9 mouse cellular contexts compared by ENCODE assay signal in genomic region chr9:66061656-66062055, GRCm38 (mm10). TPM values are rescaled to one million over a fixed set of nuclear protein-coding genes. Genes with fewer than 3 reads are reported as not detected.
A peak's percentile ranks its signal among the peaks of the same experiment; 100 is the strongest.
DNase-seq lines count a peak whose midpoint lies in the region; ATAC-seq and TF ChIP-seq lines count a peak whose summit lies in the region.
"Had no signal": no experiment of that assay in that cellular context is flagged by ENCODE, and none has a peak within 500 bp of the region (broad histone marks: within the 10 kb centered on the region; RNA-seq: fewer than 3 reads in every experiment).

No protein-coding gene starts in this region.

- H3K4me1 ChIP-seq in heart, embryonic 10.5 days, result peaks cover 23% of the 10 kb centered on the region
- peaks cover 0 to 3% of the 10 kb centered on the region in 2 experiments; a peak in 2 of 4 replicates for H3K4me1 ChIP-seq in ES-E14 (ENCODE audit: control insufficient read depth in 2 of 2, insufficient read depth in 2 of 2, low read length in 2 of 2, poor library complexity in 1 of 2)
- H3K4me1 ChIP-seq in forebrain, embryonic 16.5 days (replicated peaks; ENCODE audit: control insufficient read depth, insufficient read depth, low read length), result peaks cover 17% of the 10 kb centered on the region
- H3K4me1 ChIP-seq in liver, embryonic 14.5 days (replicated peaks; ENCODE audit: control insufficient read depth in 2 of 2, insufficient read depth in 2 of 2, low read length in 1 of 2), result peaks cover 11 to 14% of the 10 kb centered on the region in 2 experiments

- WGBS in heart, embryonic 10.5 days, result 100% methylated on average over 3 of the region's 3 CpGs
- 44% methylated on average over 3 of the region's 3 CpGs for WGBS in forebrain, embryonic 16.5 days
- 94% methylated on average over 3 of the region's 3 CpGs for WGBS in liver, embryonic 14.5 days (ENCODE audit: insufficient replicate concordance)

- peak overlapping the region; percentile 93 for H3K27ac ChIP-seq in heart, embryonic 10.5 days
- H3K27ac ChIP-seq in ES-E14 (ENCODE audit: insufficient read depth, low read depth, low read length, poor library complexity, severe bottlenecking), result no peak overlapping the region
- H3K27ac ChIP-seq in forebrain, embryonic 16.5 days (ENCODE audit: low read length), result peak overlapping the region; percentile 11; the same call in 1 of the 2 replicates
- H3K27ac ChIP-seq in liver, embryonic 14.5 days, result peak overlapping the region; percentile 26; the same call in 1 of the 2 replicates

- DNase-seq in heart, embryonic 10.5 days (ENCODE audit: low spot score), result no peak
- no peak for DNase-seq in heart, adult 8-10 months (ENCODE audit: low spot score)
- DNase-seq in ES-E14 (ENCODE audit: low read depth, low spot score), result no peak
- no peak for DNase-seq in liver, embryonic 14.5 days (ENCODE audit: low read depth in 3 of 3, low spot score in 3 of 3)
- no peak for DNase-seq in layer of hippocampus, postnatal 36 days
- no peak for DNase-seq in gastrocnemius, postnatal 25 days
- no peak for DNase-seq in T-cell, adult 2 months (ENCODE audit: low spot score)
- DNase-seq: gastrocnemius, adult 2 months had no signal

- peak overlapping the region; percentile 93; the same call in 1 of the 2 replicates for H3K9ac ChIP-seq in ES-E14 (ENCODE audit: insufficient read depth, low read depth, low read length, poor library complexity, severe bottlenecking)
- no peak overlapping the region for H3K9ac ChIP-seq in forebrain, embryonic 16.5 days (replicated peaks; ENCODE audit: low read depth, low read length)
- H3K9ac ChIP-seq in liver, embryonic 14.5 days (replicated peaks), result peak overlapping the region; percentile 73

- H3K9me3 ChIP-seq in heart, embryonic 10.5 days, result no peaks in the 10 kb centered on the region
- no peaks in the 10 kb centered on the region for H3K9me3 ChIP-seq in ES-E14 (ENCODE audit: control insufficient read depth, insufficient read depth, low read depth, low read length)
- no peaks in the 10 kb centered on the region for H3K9me3 ChIP-seq in forebrain, embryonic 16.5 days (ENCODE audit: control insufficient read depth, low read length)
- no peaks in the 10 kb centered on the region for H3K9me3 ChIP-seq in liver, embryonic 14.5 days (ENCODE audit: control insufficient read depth, low read length)

- peaks cover 3% of the 10 kb centered on the region; the same call in 1 of the 2 replicates for H3K27me3 ChIP-seq in heart, embryonic 10.5 days (ENCODE audit: insufficient read depth, poor library complexity, severe bottlenecking)
- H3K27me3 ChIP-seq in forebrain, embryonic 16.5 days (replicated peaks; ENCODE audit: control insufficient read depth, insufficient read depth, low read length), result no peaks in the 10 kb centered on the region
- H3K27me3 ChIP-seq in liver, embryonic 14.5 days (ENCODE audit: control insufficient read depth, insufficient read depth, low read length), result no peaks in the 10 kb centered on the region

- no peak for TF ChIP-seq EP300 in liver, embryonic 14.5 days (IDR thresholded peaks at IDR 0.05; ENCODE audit: low read depth)

- TF ChIP-seq CTCF in liver, embryonic 14.5 days (IDR thresholded peaks at IDR 0.05; ENCODE audit: low read depth), result no peak

- peak overlapping the region; percentile 86 for H3K4me2 ChIP-seq in forebrain, embryonic 16.5 days (ENCODE audit: low read length)
- H3K4me2 ChIP-seq in liver, embryonic 14.5 days (ENCODE audit: low read depth), result peak overlapping the region; percentile 83

- ATAC-seq in forebrain, embryonic 16.5 days, result no peak
- no peak for ATAC-seq in liver, embryonic 14.5 days (ENCODE audit: insufficient read depth)

- H3K36me3 ChIP-seq in heart, embryonic 10.5 days, result peaks cover 44% of the 10 kb centered on the region
- peaks cover 40% of the 10 kb centered on the region for H3K36me3 ChIP-seq in ES-E14 (ENCODE audit: control insufficient read depth, insufficient read depth, low read length, poor library complexity, severe bottlenecking)
- H3K36me3 ChIP-seq in forebrain, embryonic 16.5 days (ENCODE audit: control insufficient read depth, insufficient read depth), result peaks cover 21% of the 10 kb centered on the region
- H3K36me3 ChIP-seq in liver, embryonic 14.5 days (replicated peaks; ENCODE audit: control insufficient read depth, insufficient read depth, low read depth), result peaks cover 42% of the 10 kb centered on the region

- peak overlapping the region; percentile 85 for H3K4me3 ChIP-seq in heart, embryonic 10.5 days
- no peak overlapping the region for H3K4me3 ChIP-seq in ES-E14 (ENCODE audit: insufficient read depth in 1 of 2, low read depth in 1 of 2, low read length in 2 of 2, poor library complexity in 1 of 2, severe bottlenecking in 1 of 2)
- 0 out of 2 replicates have a peak overlapping the region, but pooled peaks have one; percentile 0 for H3K4me3 ChIP-seq in forebrain, embryonic 16.5 days (replicated peaks; ENCODE audit: low read length)
- peak overlapping the region; percentile 89 to 90; a peak in 3 of 4 replicates for H3K4me3 ChIP-seq in liver, embryonic 14.5 days (ENCODE audit: insufficient read depth in 1 of 2, low read depth in 2 of 2, low read length in 2 of 2)

- in situ Hi-C loops in ES-E14 (cut with MboI; ENCODE audit: low sequenced_read_pairs in 2 of 2, unreplicated experiment in 2 of 2), result no loop called here

TF ChIP-seq in ES-E14, 5 proteins besides CTCF, POLR2A, EP300 and RAD21:
- no peak for TF ChIP-seq CHD2 (IDR thresholded peaks at IDR 0.05; ENCODE audit: low read depth, low read length)
- TF ChIP-seq HCFC1 (IDR thresholded peaks at IDR 0.05; ENCODE audit: borderline replicate concordance, insufficient read depth, low read length), result no peak
- no peak for TF ChIP-seq ZNF384 (IDR thresholded peaks at IDR 0.05; ENCODE audit: low read depth, low read length)
- no peak for TF ChIP-seq MAFK (IDR thresholded peaks at IDR 0.05; ENCODE audit: insufficient read depth, low read depth, low read length)
- no peak for TF ChIP-seq ZC3H11A (IDR thresholded peaks at IDR 0.05; ENCODE audit: borderline replicate concordance, low read depth, low read length)
TF ChIP-seq in ES-E14: peak in this region for 0.

RNA-seq across cellular contexts. Expression of gene Ppib, which starts 1.6 kb away (rescaled TPM):
- 448 and 551 TPM in 2 replicates for polyA plus RNA-seq in heart, embryonic 10.5 days (2016; fragmentation: Nextera tagmentation; extraction: Ambion mirVana)
- 100 to 1,000 TPM in 3 of 4 experiments, 10 to 100 TPM in 1; 91.5 to 108 (median 105) TPM for total RNA-seq in heart, adult 8-10 months (2022)
- total RNA-seq in ES-E14 (2012; rRNA removed), result 891 and 1,136 TPM in 2 replicates
- polyA plus RNA-seq in forebrain, embryonic 16.5 days (2015; fragmentation: Nextera tagmentation; extraction: Ambion mirVana), result 325 and 326 TPM in 2 replicates
- polyA plus RNA-seq in liver, embryonic 14.5 days (2012; rRNA removed), result 190 and 276 TPM in 2 replicates
- 422 and 434 TPM in 2 replicates for polyA plus RNA-seq in liver, embryonic 14.5 days (2014; fragmentation: Nextera tagmentation; extraction: Ambion mirVana)
- 100 to 1,000 TPM; 194 to 206 TPM for total RNA-seq in layer of hippocampus, postnatal 36 days (2021)
- total RNA-seq in gastrocnemius, postnatal 25 days (2021), result 10 to 100 TPM; 50.9 to 69.2 TPM

RNA-seq across cellular contexts. Expression of gene Snx22, which starts 7.9 kb away (rescaled TPM):
- polyA plus RNA-seq in heart, embryonic 10.5 days (2016; fragmentation: Nextera tagmentation; extraction: Ambion mirVana), result 2.1 and 3.1 TPM in 2 replicates
- under 1 TPM; 0.26 to 0.88 (median 0.47) TPM for total RNA-seq in heart, adult 8-10 months (2022)
- 13.1 and 17.9 TPM in 2 replicates for total RNA-seq in ES-E14 (2012; rRNA removed)
- 4.5 and 8.1 TPM in 2 replicates for polyA plus RNA-seq in forebrain, embryonic 16.5 days (2015; fragmentation: Nextera tagmentation; extraction: Ambion mirVana)
- 26.7 and 32.8 TPM in 2 replicates for polyA plus RNA-seq in liver, embryonic 14.5 days (2012; rRNA removed)
- polyA plus RNA-seq in liver, embryonic 14.5 days (2014; fragmentation: Nextera tagmentation; extraction: Ambion mirVana), result 25.4 and 26.5 TPM in 2 replicates
- total RNA-seq in layer of hippocampus, postnatal 36 days (2021), result 1 to 10 TPM; 5.5 to 6.0 TPM
- under 1 TPM; 0.18 to 0.21 TPM for total RNA-seq in gastrocnemius, postnatal 25 days (2021)

Comparison
In these comparisons a context has a peak if more than half of its experiments do, and no peak if none do; other contexts are left out.
1. H3K4me3 ChIP-seq: peak in heart, embryonic 10.5 days (single experiment), forebrain, embryonic 16.5 days (single experiment) and liver, embryonic 14.5 days (2 of 2); none in ES-E14 (0 of 2).